Mouse (Mus musculus) testis, adult 2 months (tissue): ENCODE measurements at regions not wholly inside any gene's neighbourhood (a gene's known extent, or its start where the extent isn't known, plus 50 kb on each side); places are given as distances from the start of the nearest gene placed in this dataset.

ENCODE experiments used
- H3K27ac ChIP-seq: fragments of 200-500 bp; 2 replicates; pipeline ENCODE4 v1.5.1; 2012; ENCODE audit warnings: low read depth, low read length; ENCODE audit not compliant: control insufficient read depth, insufficient read depth
- H3K27me3 ChIP-seq: fragments of 200-500 bp; 2 replicates; pipeline ENCODE4 v1.6.1; 2012; ENCODE audit warnings: mild to moderate bottlenecking, low read length, moderate library complexity; ENCODE audit not compliant: control insufficient read depth, insufficient read depth
- H3K36me3 ChIP-seq: fragments of 200-500 bp; 2 replicates; pipeline ENCODE4 v1.6.1; 2012; ENCODE audit warnings: mild to moderate bottlenecking, low read length; ENCODE audit not compliant: control insufficient read depth, insufficient read depth
- H3K4me1 ChIP-seq: fragments of 200-500 bp; 2 replicates; pipeline ENCODE4 v1.6.1; 2012; ENCODE audit warnings: low read length; ENCODE audit not compliant: control insufficient read depth, insufficient read depth
- H3K4me3 ChIP-seq: fragments of 200-500 bp; 2 replicates; pipeline ENCODE4 v1.5.1; 2012; ENCODE audit warnings: low read depth, mild to moderate bottlenecking, low read length, moderate library complexity, mixed read lengths; ENCODE audit not compliant: control insufficient read depth
- CTCF ChIP-seq: fragments of 200-500 bp; IDR thresholded peaks from 2 replicates; pipeline ENCODE4 v1.5.1; 2012; ENCODE audit warnings: low read depth, mild to moderate bottlenecking, inconsistent platforms, low read length, moderate library complexity; ENCODE audit not compliant: control insufficient read depth, insufficient read depth, insufficient replicate concordance
- POLR2A ChIP-seq: fragments of 200-500 bp; IDR thresholded peaks from 2 replicates; pipeline ENCODE4 v1.6.1; 2012; ENCODE audit warnings: low read depth, mild to moderate bottlenecking, inconsistent platforms, low read length, moderate library complexity; ENCODE audit not compliant: control insufficient read depth

DNA sequence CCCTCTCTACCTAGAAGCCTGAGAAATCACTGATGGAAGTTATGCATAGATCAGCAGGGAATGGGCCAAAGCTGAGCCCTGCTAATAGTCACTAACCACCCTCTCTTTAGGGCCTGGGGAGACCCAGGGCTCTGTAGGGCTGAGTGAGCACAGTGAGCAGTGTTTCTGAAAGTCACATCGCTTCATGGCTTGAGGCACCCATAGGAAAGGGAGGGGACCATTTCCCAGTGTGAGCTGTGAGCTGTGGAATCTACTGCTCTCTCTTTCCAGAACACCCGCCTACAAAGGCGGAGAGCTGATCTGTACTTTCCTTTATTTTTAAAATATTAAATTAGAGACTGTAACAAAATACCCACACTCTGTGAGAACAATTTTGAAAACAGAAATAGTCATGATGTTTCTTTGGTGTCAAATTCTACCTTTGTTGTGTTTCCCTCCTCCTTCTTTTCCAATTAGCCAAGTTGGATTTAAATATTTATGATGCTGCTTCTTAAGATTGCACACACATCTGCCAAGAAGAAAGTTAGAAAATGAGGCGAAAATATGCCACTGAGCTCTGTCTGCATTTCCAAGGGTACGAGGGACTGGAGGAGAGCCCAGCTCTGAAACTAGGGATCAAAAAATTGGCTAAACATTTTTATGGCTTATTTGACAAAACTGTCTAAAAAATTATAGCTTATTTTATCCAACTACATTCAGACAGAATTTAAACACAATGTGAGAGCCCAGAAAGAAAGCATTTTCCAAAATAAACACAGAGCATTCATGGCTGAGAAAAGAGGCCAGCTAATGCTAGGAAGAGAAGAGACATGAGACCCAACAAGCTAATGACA is 111.7 kb upstream of the Tmtc1 start:
- no peaks in the 10 kb centered on the region for H3K4me1 ChIP-seq
- no peak for TF ChIP-seq POLR2A
- TF ChIP-seq CTCF: no peak
- no peaks in the 10 kb centered on the region for H3K36me3 ChIP-seq
- no peak overlapping the region for H3K4me3 ChIP-seq
- H3K27me3 ChIP-seq: no peaks in the 10 kb centered on the region
- no peak overlapping the region for H3K27ac ChIP-seq

DNA sequence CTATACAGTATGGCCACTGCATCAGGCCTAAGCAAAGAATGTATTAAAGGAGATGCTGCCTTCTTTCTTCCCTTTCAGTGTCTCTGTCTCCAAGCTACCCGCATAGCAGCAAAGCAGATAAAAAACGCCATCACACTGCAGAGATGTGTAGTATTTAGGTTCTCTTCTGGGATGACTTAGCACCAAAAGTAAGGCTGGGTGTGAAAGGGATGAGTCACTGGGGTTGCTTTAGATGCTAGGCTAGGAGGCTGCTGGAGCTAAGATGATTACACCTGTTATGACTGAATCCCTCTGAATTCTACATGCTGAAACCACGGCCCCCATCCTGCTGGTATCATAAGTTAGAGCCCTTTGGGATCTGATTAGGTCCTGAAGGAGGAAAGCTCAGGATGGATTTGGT is 110.3 kb upstream of the Tmtc1 start:
- no peaks in the 10 kb centered on the region for H3K36me3 ChIP-seq
- no peaks in the 10 kb centered on the region for H3K27me3 ChIP-seq
- H3K4me3 ChIP-seq: no peak overlapping the region
- no peak for TF ChIP-seq CTCF
- no peak overlapping the region for H3K27ac ChIP-seq
- no peaks in the 10 kb centered on the region for H3K4me1 ChIP-seq

- TF ChIP-seq POLR2A: no peak
- H3K27me3 ChIP-seq: no peaks in the 10 kb centered on the region
- no peak overlapping the region for H3K27ac ChIP-seq
- no peak overlapping the region for H3K4me3 ChIP-seq
- no peaks in the 10 kb centered on the region for H3K4me1 ChIP-seq
- H3K36me3 ChIP-seq: no peaks in the 10 kb centered on the region
These were observed 109.4 kb upstream of the Tmtc1 start for GRCm38 (mm10) chr6:148553616-148554015.

- Histone ChIP-seq H3K4me3 (no peak overlapping the region), H3K36me3 (no peaks in the 10 kb centered on the region), H3K27me3 (no peaks in the 10 kb centered on the region), H3K27ac (no peak overlapping the region), H3K4me1 (no peaks in the 10 kb centered on the region)
- TF ChIP-seq CTCF: no peak
- no peak for TF ChIP-seq POLR2A
These were observed 106.9 kb upstream of the Tmtc1 start for GRCm38 (mm10) chr6:148551097-148551496.

DNA sequence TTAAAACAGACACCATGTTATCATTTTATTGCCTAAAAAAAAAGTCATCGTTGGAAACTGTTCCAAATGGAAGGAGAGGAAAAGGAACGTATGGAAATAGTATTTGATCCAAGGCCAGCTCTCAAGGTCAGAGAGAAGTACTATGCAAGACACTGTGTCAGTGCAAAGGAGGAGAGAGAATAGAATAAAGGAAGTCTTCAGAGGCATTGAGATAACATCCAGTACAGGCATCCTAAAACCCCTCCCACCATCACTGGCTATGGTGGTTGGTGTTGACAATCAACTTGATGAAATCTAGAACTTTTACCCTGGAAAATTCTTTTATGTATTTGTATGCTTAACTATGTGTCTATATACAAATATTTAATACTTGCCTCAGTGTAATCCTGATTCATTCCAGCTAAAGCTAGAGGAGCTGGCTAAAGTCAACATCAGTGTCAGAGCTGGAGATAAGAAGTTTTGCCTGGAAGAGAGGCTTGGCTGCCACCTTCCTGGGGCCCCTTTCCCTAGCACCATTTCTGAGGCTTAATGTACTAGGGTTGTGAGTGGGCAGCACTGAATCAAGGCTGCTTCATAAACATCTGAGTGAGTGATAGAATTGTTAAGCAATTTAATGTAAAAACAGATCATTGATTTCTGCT is 104.1 kb upstream of the Tmtc1 start:
- Histone ChIP-seq H3K4me3 (no peak overlapping the region), H3K27ac (no peak overlapping the region), H3K27me3 (no peaks in the 10 kb centered on the region), H3K36me3 (no peaks in the 10 kb centered on the region), H3K4me1 (no peaks in the 10 kb centered on the region)
- TF ChIP-seq CTCF (no peak), POLR2A (no peak)

- Histone ChIP-seq H3K36me3 (no peaks in the 10 kb centered on the region), H3K4me3 (no peak overlapping the region), H3K4me1 (no peaks in the 10 kb centered on the region), H3K27ac (no peak overlapping the region), H3K27me3 (no peaks in the 10 kb centered on the region)
- TF ChIP-seq POLR2A: no peak
- TF ChIP-seq CTCF: no peak
These were observed 98.9 kb upstream of the Tmtc1 start for GRCm38 (mm10) chr6:148543047-148543446.

DNA sequence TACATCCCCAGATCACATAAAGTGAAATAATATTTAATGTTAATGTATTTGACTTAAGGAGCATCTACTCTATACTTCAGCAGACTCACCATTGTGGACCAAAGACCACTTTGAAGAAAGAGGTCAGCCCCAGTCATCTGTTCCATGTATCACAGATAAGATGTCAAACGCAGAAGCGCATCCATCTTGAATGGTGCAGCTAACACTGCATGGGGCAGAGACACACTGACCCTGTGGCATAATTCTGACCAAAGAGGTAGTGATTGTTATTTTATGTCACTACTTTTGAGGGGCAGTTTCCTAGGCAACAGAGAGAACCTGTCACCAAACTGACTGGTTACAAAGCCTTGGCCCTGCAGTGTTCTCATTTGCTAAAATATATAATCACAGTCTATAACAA is 97.8 kb upstream of the Tmtc1 start:
- no peak overlapping the region for H3K27ac ChIP-seq
- no peaks in the 10 kb centered on the region for H3K36me3 ChIP-seq
- no peak overlapping the region for H3K4me3 ChIP-seq
- H3K4me1 ChIP-seq: no peaks in the 10 kb centered on the region
- no peaks in the 10 kb centered on the region for H3K27me3 ChIP-seq
- TF ChIP-seq POLR2A (no peak), CTCF (no peak)
